Mouse (Mus musculus) left cerebral cortex, adult 9 months (tissue): ENCODE results near the gene Gm14399.
"Not testable (repeated sequence)": the region's sequence is repeated elsewhere in the genome, so short reads cannot be mapped to it uniquely, and the experiment has no call there.

Source experiments
- DNase-seq, 2 experiments: peaks; one replicate each; pipeline ENCODE4 v3.0.0; 2022; ENCODE audit warnings: low spot score in 2 of 2

Gm14399 gene

DNA sequence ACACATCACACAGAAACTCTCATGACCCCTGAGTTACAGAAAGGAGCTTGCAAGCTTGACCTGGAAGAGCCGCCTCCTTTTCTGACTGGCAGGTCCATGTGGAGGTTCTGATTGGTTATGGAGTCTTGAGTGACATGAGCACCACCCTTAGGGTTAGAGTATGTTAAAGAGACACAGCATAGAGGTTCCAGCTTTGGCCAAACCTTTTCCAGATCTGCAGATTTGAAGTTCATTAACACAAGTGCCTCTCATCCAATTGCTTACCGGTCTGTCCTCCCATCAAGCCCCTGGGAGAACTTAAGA is at the start of gene Gm14399:
Gene Gm14399 (minus strand): TSS at position 20 of the 303 bp plus-strand sequence.
- DNase-seq, result peak in 1 of 2 experiments; percentile 39

DNA sequence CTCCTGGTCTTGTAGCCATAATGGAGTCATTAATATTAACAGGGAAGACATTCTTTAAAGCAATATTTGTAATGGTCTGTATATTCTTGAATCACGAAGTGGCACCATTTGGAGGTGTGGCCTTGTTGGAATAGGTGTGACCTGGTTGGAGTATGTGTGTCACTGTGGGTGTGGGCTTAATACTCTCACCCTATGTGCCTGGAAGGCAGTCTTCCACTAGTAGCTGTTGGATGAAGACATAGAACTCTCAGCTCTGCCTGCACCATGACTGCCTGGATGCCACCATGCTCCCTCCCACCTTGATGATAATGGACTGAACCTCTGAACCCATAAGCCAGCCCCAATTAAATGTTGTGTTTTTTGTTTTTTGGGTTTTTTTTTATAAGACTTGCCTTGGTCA is 37.2 kb upstream of the Gm14399 start:
- not testable (repeated sequence) for DNase-seq

DNA sequence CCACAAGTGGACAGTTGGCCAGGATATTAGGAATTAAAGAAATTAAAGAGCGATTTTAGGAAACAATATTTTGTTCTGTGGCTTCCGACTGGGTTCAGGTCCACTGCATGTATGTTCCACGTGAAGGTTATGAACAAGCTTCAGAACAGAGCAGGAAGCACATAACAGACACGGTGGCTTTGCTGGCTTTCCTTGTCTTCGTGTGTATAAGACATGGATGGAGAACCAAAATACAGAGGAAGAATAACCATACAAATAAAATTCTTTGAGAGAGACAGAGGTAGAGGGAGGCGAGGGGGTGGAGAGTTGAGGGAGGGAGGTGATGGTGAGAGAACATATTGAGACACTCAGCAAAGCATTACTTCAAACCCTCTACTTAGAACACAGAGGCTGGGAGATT is 34.5 kb upstream of the Gm14399 start:
- DNase-seq, result no peak

DNA sequence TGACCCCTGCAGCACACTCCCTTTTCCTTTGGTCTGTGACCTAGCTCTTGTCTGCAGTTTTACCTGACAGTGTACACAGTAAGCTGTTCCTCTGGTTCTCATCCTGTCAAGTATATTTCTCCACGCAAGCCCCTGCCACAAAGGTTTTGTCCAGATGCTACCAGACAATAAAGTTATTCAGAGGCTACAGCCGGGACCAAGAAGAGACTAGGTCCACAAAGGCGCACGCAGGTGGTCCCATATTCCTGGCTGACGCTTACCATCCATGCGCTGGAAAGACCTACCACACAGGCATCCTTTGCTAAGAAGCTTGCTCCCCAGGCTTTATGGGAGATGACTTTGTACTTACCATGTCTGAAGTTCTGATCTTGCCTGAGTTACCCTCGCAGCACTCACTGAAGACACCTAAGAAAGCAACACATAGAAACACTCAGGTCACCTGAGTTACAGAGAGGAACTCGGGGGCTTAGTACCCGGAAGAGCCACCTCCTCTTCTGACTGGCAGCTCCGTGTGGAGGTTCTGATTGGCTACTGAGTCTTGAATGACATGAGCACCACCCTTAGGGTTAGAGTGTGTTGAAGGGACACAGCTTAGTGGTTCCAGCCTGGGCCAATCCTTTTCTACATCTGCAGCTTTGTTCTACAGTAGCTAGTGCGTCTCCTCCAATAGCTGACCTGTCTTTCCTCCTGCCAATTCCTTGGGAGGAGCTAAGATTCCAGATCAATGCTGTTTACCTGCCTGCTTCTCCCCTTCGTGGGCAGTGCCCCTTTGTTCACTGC is 33.8 kb upstream of the Gm14399 start, which contains the start of gene Gm14443:
Gene Gm14443 (minus strand): TSS at position 471 of the 780 bp plus-strand sequence.
- not testable (repeated sequence) for DNase-seq

DNA sequence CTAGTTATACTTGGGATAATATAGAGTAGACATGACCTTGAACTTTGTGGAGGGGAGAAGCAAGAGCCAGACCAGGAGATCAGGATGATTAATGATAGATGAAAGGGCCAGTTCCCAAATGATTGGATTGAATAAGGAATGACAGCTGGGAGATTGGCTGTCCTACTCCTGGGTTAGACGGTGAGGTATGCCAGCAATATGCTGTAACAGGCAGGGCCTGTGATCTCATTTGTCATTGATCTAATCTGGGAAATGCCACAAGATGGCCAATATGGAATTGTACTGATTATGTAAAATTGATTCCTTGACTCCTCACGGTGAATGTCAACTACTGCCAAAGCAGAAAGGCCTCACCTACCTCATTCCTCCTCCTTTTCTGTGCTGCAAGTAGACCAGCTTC is 32.2 kb upstream of the Gm14399 start:
- not testable (repeated sequence) for DNase-seq

DNA sequence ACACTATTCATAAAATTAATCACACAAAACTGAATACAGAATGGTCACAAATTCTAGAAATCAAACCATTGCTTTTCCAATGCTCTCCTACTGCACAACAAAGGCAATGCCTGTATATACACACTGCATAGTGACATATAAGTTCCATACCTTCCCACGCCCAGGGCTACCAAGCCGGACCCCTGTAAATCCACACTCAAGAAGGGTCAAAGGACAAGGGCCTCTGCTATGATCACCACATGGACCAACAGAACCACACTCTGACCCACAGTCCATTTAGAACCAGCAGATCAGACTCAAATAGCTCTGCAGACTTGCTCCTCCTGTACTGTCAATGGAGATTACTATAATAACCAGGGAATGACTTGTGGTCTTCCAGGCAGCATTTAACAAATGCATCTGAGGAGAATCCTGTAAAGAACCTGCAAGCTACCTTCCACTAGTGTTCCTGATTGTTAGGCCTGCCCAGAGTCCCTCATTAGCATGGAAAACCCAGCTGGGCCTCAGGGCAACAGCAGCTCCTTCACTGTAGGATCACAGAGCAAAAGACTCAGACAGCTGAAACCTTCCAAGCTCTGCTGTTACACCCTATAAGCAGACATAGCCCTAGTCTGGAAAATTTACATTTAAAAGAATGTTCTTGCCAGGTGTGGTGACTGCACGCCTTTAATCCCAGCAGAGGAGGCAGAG is 31.2 kb upstream of the Gm14399 start:
- not testable (repeated sequence) for DNase-seq

DNA sequence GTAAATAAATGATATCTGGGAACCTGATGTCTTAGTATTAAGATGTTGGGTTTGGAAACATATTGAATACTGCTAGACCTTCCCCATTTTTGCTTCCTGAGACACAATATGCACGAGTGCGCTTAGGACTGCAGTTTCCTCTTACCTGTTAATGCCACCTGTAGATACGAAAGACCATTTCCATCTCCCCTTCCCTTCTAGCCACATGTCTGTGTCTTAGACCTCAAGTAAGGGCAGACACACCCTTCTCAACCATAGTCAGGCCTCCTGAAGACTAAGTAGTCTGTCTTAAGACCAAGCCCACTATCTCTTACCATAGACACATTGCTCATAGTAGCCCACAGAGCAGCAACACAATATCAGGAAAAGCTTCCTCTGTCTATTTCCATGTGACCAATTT is 30.3 kb upstream of the Gm14399 start:
- DNase-seq, result no peak

DNA sequence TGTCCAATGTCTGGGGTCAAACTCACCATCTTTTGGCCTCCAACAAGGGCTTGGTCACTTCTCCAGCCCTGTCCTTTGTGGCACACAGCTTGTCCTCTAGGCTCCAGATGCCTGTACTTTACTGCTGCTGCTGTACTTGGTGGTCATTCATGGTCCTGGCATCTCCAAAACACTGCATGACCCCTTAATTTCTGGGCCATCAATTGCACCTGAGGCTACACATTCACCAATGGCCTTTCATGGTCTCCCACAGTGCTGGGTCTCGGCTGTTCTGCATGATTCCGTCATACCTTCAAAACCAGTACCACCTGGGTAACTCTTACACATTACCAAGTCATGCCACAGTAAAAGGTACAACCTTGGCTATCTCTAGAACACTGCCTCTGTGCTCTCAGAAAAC is 25.1 kb upstream of the Gm14399 start:
- DNase-seq, result not testable (repeated sequence)

DNA sequence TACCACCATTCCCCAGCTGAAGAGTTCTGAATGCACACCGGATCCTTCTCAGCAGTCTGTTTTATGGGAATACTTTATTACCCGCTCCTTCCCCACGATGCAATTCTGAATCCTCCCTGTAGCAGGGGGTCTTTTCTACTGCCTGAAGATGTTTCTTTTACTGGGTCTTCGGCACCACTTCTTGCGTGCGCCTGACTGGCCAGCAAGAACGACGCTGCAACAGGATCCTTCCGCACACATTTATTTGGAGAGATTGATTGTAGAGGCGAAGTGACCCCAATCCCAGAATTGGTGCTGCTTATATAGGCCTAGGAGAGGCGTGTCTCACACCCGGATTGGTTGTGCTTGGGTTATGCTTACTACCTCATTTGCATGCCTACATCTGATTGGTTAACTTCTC is 23.3 kb upstream of the Gm14399 start:
- not testable (repeated sequence) for DNase-seq

DNA sequence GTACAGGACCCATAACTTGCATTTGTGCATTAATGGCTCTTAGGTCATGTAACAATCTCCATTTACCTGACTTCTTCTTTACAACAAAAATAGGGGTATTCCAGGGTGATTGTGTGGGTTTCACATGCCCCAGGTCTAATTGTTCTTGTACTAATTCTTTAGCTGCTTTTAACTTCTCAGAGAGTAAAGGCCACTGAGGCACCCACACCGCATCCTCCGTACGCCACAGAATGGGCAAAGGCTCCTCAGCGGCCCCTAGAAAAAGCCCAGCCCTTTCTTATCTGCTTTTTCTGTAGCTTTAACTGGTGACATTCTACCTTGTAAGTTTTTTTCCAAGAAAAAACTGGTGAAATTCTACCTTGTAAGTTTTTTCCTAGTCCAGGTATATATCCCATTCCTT is 19.6 kb upstream of the Gm14399 start:
- not testable (repeated sequence) for DNase-seq

DNA sequence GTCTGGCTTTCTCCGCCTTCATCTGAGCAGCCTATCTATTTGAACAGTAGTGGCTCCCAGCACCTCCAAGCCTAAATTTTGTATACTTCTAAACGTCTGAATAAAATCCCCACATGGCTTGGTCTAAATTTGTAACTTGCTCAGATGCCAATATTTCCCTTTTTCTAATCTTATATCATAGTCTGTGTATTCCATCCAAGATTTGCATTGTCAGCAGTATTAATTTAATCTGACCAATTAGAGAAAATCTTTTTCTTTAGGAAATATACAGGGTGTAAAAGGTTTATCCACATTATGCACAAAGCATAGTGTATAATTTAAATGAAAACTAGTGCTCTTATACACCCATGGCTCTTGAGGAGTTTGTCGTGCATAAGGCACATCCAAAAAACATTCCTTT is 16.8 kb upstream of the Gm14399 start:
- DNase-seq, result no peak

DNA sequence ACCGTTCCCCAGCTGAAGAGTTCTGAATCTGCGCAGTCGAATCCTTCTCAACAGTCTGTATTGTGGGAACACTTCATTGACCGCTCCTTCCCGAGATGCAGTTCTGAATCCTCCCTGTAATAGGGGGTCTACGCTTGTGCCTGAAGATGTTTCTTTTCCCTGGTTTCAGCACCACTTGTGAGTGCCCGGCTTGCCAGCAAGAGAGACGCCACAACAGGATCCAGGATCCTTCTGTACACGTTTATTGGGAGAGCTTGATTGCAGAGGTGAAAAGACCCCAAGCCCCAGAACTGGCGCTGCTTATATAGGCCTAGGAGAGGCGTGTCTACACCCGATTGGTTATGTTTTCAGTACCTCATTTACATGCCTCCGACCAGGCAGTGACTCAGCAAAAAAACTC is 14.9 kb upstream of the Gm14399 start:
- no peak for DNase-seq

DNA sequence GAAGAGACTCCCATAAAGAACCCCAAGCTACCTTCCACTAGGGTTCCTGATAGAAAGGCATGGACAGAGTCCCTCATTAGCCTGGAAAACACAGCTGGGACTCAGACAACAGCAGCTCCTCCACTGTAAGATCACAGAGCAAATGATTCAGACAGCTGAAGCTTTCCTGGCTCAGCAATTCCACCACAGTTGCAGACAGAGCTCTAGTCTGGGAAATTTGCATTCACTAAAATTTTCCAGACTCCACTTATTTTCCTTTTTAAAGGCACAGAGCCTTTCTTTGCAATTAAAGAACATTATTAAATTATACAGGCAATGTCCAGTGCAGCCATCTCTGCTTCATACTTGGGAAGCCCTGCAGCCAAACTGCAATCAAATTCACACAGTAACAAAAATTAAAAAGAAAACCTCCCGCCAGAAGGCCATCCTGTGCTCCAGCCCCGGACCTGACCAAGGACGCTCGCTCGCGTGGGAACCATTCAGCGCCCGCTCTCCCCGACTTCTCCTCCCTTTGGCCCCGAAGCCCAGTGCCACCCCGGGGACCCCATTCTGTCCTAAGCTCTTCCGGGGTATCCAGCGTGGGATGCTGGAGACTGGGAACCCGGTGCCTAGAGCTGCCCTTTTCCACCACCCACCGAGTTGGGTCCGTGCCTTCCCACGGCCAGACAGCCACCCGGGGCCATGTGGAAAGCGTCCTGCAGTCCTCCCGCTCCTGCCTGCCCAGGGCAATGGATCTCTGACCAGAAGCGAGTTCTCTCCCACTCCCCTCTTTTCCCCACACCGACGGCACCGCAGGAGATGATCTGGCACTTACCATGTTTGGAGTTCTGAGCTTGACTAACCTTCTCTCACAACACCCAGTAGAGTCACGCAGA is 457 bp downstream of the Gm14399 start:
- DNase-seq, result peak in 1 of 2 experiments; percentile 43

DNA sequence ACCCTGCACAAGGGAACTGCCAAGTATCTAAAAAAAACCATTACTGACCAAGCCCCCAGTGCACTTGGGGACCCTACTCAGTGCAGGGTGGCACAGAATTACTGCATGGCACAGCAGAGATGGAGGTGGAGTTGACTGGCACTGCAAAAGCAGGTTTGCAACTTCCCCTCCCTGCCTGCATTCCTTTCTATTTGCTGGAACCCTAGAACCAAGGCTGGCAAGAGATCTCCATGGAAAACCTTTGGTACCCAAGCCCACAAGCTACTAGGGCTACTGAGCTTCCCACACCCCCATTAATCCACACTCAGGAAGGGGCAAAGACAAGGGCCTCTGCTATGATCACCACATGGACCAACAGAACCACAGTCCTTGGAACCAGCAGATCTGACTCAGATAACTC is 1.2 kb downstream of the Gm14399 start:
- not testable (repeated sequence) for DNase-seq
